Mouse (Mus musculus): ENCODE measurements around the gene Dedd2. TPM values are rescaled to one million over a fixed set of nuclear protein-coding genes. Genes with fewer than 3 reads are reported as not detected.

Gene Dedd2
- polyA plus RNA-seq, 1 experiment, result 2.5 TPM

DNA sequence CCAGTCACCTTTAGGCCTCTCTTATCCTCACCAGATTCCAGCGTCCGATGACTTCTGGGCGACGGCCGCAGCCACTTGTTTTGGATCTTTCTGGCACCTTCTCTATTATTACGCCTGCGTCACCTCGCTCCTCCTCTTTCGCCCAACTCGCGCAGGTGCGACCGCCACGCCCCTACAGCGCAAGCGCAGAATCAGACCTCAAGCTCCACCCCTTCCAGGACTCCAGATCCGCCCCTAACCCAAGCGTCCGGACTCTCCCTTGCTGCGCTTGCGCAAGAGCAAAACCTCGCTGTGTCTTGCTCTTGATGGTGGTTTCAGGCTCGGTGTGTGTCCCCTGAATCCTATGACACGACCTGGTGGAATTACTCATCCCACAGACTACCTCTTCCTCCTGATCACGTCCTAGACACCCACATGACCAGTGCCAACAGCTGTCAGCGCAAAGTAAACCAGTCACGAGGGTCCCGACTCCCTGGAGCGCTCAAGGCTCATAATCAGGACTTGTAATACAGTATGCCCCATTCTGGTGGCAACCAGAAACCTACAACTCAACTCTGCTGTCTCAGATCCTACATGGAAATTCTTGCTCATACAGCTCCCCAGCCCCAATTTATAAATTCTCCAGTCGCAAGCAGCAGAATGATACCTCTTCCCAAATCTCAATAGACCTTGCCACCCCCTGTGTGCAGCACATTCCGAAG lies 509 bp downstream of the Dedd2 start:
- Histone ChIP-seq H3K4me1 (ENCODE audit: control insufficient read depth, insufficient read depth, low read length) (peaks cover 8% of the 10 kb centered on the region), H3K4me3 (ENCODE audit: insufficient read depth, low read length) (peak overlapping the region; percentile 68), H3K27ac (ENCODE audit: insufficient read depth, low read length) (peak overlapping the region; percentile 63)
- no peak for TF ChIP-seq CTCF (IDR thresholded peaks at IDR 0.05; ENCODE audit: borderline replicate concordance, insufficient read depth, low read length)
- peak; percentile 93 for TF ChIP-seq POLR2A (IDR thresholded peaks at IDR 0.05; ENCODE audit: low read depth, low read length)

DNA sequence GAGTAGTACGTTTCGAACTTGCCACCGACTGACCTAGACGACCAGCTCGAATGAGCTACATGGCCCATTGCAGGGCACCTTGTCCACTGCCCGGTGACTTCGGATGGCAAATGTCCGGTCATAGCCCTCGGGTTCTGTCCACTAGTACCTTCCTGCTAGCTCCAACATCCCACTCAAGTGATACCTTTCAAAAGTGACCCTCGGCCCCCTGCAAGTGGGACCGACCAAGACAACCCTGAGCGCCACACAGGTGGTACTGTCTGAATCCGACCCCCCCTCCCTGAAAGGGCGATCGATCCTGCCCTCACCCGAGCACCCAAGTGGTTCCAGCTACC lies 1.0 kb downstream of the Dedd2 start:
- Histone ChIP-seq H3K4me1 (ENCODE audit: control insufficient read depth, insufficient read depth, low read length) (peaks cover 8% of the 10 kb centered on the region), H3K4me3 (ENCODE audit: insufficient read depth, low read length) (peak overlapping the region; percentile 68), H3K27ac (ENCODE audit: insufficient read depth, low read length) (no peak overlapping the region)
- TF ChIP-seq POLR2A (IDR thresholded peaks at IDR 0.05; ENCODE audit: low read depth, low read length) (no peak), CTCF (IDR thresholded peaks at IDR 0.05; ENCODE audit: borderline replicate concordance, insufficient read depth, low read length) (no peak)

DNA sequence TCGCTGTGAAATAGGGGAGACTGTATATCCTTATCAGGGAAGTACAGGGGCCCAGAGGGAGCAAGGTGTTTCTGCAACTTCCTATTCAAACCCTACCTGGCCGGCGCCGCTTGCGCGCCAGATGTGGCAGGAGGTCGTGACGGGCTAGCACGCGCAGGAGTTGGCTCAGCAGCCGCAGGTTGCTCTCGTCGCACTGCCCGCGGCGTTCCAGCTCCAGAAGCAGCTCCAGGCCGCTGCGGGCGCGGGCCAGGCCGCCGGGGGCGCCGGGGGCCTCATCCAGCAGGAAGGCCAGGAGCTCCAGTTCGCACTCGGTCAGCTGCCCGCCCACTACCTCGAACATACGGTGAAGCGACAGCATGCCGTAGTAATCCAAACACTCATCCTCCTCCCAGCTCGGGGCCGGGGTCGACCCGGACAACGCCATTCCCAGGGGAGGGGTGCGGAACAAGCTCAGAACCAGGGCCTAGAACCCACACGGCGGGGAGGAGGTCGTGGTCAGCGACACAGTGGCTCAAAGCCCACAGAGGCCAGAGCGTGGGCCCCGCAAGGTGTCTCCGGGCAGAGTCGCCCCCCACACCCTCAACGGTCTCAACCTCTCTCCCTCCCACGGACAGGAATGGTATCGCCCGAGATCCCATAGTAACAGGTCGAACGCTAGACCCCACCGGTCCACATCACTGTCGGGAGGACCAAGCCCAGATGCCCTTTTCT lies 1.6 kb downstream of the Dedd2 start:
- peak overlapping the region; percentile 68 for H3K4me3 ChIP-seq (ENCODE audit: insufficient read depth, low read length)
- TF ChIP-seq CTCF (IDR thresholded peaks at IDR 0.05; ENCODE audit: borderline replicate concordance, insufficient read depth, low read length) (no peak), POLR2A (IDR thresholded peaks at IDR 0.05; ENCODE audit: low read depth, low read length) (no peak)
- H3K27ac ChIP-seq (ENCODE audit: insufficient read depth, low read length), result no peak overlapping the region
- H3K4me1 ChIP-seq (ENCODE audit: control insufficient read depth, insufficient read depth, low read length), result peaks cover 8% of the 10 kb centered on the region

DNA sequence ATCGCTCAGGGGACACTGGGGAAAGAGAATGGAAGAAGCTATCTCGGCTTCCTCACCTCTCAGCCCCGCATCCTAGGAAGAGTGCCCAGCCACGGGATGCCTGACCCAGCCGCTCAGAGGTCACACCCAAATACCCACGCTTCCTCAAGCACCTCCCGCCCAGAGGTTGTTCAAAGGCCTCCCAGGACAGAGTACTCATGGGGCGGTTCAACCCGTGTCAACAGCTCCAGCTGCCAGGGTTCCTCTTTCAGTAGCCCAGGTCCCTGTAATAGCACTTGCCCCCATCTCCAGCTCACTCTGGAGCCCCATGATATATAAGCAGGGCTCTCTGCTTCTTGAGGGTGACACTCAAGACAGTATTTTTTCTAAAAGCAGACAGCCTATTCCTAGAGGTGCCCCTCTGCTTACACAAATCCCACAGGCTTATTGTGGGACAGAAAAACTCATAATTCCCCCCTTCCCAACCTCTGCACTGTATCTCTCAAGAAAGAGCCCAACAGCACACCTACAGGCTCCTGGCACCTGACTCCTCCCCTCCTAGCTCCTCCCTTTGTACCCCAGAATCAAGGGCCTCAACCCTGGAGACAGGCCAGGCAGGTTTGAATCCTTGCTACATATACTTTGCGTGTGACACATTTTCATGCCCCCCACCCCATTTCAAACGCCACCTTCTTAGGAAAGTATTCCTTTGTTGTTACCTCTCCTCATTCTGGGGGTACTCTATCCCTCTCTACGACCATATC lies 2.6 kb downstream of the Dedd2 start:
- no peak overlapping the region for H3K4me3 ChIP-seq (ENCODE audit: insufficient read depth, low read length)
- peaks cover 8% of the 10 kb centered on the region for H3K4me1 ChIP-seq (ENCODE audit: control insufficient read depth, insufficient read depth, low read length)
- no peak for TF ChIP-seq CTCF (IDR thresholded peaks at IDR 0.05; ENCODE audit: borderline replicate concordance, insufficient read depth, low read length)
- TF ChIP-seq POLR2A (IDR thresholded peaks at IDR 0.05; ENCODE audit: low read depth, low read length), result no peak
- H3K27ac ChIP-seq (ENCODE audit: insufficient read depth, low read length), result no peak overlapping the region

DNA sequence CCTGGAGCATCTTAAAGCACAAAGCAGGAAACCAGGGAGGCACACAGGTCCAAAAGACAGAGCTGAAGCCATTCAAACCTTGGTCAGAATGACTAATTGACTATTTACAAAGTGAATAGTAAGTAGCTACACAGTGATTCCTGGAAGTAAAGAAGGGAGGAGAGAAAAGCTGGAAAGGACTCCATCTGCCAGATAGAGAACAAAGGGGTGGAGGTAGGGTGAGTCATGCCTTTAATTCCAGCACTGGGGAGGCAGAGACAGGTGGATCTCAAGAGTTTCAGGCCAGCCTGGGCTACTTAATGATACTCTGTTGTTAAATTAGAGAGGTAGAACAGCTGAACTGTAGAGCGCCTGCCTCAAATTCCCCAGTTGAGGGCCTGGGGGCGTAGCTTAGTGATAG lies 6.2 kb downstream of the Dedd2 start:
- Histone ChIP-seq H3K4me3 (ENCODE audit: insufficient read depth, low read length) (no peak overlapping the region), H3K4me1 (ENCODE audit: control insufficient read depth, insufficient read depth, low read length) (no peaks in the 10 kb centered on the region), H3K27ac (ENCODE audit: insufficient read depth, low read length) (no peak overlapping the region)
- TF ChIP-seq CTCF (IDR thresholded peaks at IDR 0.05; ENCODE audit: borderline replicate concordance, insufficient read depth, low read length), result no peak
- TF ChIP-seq POLR2A (IDR thresholded peaks at IDR 0.05; ENCODE audit: low read depth, low read length), result no peak

DNA sequence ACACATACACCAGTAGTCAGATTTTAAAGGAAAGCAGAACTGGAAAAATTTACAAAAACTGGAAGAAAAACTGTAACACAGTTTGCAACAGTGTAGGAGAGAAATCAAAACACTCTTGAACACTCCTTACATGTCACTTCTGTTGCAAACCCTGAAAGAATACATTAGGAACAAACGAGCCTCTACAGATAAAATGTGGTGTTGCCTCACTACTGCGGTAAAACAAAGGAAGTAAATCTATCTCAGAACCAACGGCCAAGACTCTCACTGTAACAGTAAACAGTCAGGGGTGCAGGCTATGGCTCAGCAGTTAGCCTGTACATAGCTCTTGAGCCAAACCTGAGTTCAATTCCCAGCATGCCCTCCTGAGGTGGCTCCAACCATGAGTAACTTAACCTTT lies 7.3 kb downstream of the Dedd2 start:
- TF ChIP-seq POLR2A (IDR thresholded peaks at IDR 0.05; ENCODE audit: low read depth, low read length) (no peak), CTCF (IDR thresholded peaks at IDR 0.05; ENCODE audit: borderline replicate concordance, insufficient read depth, low read length) (no peak)

DNA sequence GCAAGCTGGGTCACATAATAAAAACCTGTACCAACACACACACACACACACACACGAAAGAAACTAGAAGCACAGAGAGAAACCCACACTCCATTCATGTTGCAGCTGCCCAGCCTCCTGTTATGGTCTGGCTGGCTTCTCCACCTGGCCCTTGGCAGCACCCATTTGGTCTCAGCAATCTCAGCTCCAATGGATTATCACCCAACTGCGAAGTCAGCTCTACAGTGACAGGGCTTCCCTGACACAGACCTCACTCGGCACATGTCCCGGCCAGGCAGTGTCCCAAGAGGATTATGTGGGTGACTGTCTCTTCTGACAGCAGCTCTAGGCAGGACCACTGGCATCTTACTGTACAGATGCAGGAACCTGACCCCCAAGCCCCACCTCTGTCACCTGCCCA lies 9.9 kb downstream of the Dedd2 start:
- H3K4me1 ChIP-seq (ENCODE audit: control insufficient read depth, insufficient read depth, low read length), result no peaks in the 10 kb centered on the region
- no peak overlapping the region for H3K27ac ChIP-seq (ENCODE audit: insufficient read depth, low read length)
- H3K4me3 ChIP-seq (ENCODE audit: insufficient read depth, low read length), result no peak overlapping the region
- no peak for TF ChIP-seq POLR2A (IDR thresholded peaks at IDR 0.05; ENCODE audit: low read depth, low read length)
- TF ChIP-seq CTCF (IDR thresholded peaks at IDR 0.05; ENCODE audit: borderline replicate concordance, insufficient read depth, low read length), result no peak

More for the DNA sequence above, 7.3 kb downstream of the Dedd2 start:
- Histone ChIP-seq H3K4me1 (ENCODE audit: control insufficient read depth, insufficient read depth, low read length) (no peaks in the 10 kb centered on the region), H3K4me3 (ENCODE audit: insufficient read depth, low read length) (no peak overlapping the region), H3K27ac (ENCODE audit: insufficient read depth, low read length) (no peak overlapping the region)

DNA sequence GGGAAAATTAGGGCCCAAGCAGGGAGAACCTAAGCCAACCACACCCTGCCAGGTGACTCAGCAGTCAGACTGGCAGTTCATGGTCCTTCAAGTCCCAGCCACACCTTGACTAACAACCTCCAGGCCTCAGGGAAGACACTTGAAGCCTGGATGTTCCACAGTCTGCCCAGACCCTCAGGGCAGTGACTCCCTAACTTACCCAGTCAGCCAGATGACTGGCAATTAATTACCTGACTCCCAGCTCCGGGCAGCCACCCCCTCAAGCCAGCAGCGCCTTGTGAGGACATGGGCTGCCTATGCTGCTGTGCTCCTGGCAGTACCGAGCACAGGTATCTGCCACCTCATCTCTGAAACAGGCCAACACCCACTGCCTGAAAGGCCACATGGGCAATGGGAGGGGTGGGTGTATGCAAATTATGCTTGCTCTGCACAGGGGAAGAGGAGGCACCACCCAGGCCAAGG lies 11.2 kb downstream of the Dedd2 start:
- Histone ChIP-seq H3K4me3 (ENCODE audit: insufficient read depth, low read length) (no peak overlapping the region), H3K4me1 (ENCODE audit: control insufficient read depth, insufficient read depth, low read length) (no peaks in the 10 kb centered on the region), H3K27ac (ENCODE audit: insufficient read depth, low read length) (no peak overlapping the region)
- no peak for TF ChIP-seq CTCF (IDR thresholded peaks at IDR 0.05; ENCODE audit: borderline replicate concordance, insufficient read depth, low read length)
- TF ChIP-seq POLR2A (IDR thresholded peaks at IDR 0.05; ENCODE audit: low read depth, low read length), result no peak

DNA sequence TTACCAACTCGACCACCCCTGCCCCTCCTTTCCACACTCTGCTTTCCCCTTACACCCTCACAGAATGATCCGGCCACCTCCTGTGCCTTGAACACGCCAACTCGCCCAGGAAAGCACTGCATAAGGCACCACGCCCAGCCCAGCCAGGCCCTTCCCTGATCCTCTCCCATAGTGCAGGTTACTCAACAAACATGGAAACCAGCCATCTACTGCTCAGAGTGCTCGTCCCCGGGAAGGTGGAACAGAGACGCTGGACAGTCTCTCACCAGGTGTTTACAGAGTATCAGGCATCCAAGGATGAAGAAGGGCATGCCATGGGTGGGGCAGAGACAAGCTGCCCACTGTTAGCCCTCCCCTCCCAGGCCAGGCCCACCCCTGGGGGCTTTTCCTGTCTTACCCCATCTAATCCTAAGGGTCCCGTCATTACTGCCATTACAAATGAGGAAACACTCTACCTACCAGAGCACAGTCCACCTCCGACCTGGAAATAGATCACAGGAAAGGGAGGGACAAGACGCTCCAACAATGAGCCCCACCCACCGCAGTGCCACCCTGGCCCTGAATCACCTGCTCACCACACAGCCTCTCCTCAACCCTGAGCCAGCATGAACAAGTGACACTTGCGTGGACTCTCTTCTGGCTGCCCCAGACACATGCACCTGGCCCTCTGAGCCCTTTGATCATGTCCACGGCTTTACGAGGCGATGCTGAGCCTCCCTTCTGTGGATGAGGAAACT lies 14.2 kb downstream of the Dedd2 start:
- Histone ChIP-seq H3K27ac (ENCODE audit: insufficient read depth, low read length) (no peak overlapping the region), H3K4me1 (ENCODE audit: control insufficient read depth, insufficient read depth, low read length) (no peaks in the 10 kb centered on the region), H3K4me3 (ENCODE audit: insufficient read depth, low read length) (no peak overlapping the region)
- no peak for TF ChIP-seq POLR2A (IDR thresholded peaks at IDR 0.05; ENCODE audit: low read depth, low read length)
- no peak for TF ChIP-seq CTCF (IDR thresholded peaks at IDR 0.05; ENCODE audit: borderline replicate concordance, insufficient read depth, low read length)

All from embryonic fibroblast, embryonic 13.5 days (primary cell).